ENCODE assay signal across 41 mouse cellular contexts in genomic region chrX:64181246-64181645, GRCm38 (mm10). TPM values are rescaled to one million over a fixed set of nuclear protein-coding genes. Genes with fewer than 3 reads are reported as not detected.
DNase-seq lines count a peak whose midpoint lies in the region; ATAC-seq and TF ChIP-seq lines count a peak whose summit lies in the region.
"Had no signal": no experiment of that assay in that cellular context is flagged by ENCODE, and none has a peak within 500 bp of the region (broad histone marks: within the 10 kb centered on the region; RNA-seq: fewer than 3 reads in every experiment).

No protein-coding gene starts in this region.

- no peaks in the 10 kb centered on the region for H3K9me3 ChIP-seq in heart, embryonic 13.5 days
- H3K9me3 ChIP-seq in ES-E14 (ENCODE audit: control insufficient read depth, insufficient read depth, low read depth, low read length), result no peaks in the 10 kb centered on the region
- H3K9me3 ChIP-seq: embryonic facial prominence, embryonic 10.5 days; embryonic facial prominence, embryonic 15.5 days; forebrain, embryonic 12.5 days; G1E; kidney, embryonic 15.5 days; liver, embryonic 13.5 days; megakaryocyte, embryonic 14.5 days; midbrain, embryonic 13.5 days; neural tube, embryonic 13.5 days had no signal

- H3K36me3 ChIP-seq in heart, embryonic 13.5 days, result no peaks in the 10 kb centered on the region
- no peaks in the 10 kb centered on the region for H3K36me3 ChIP-seq in ES-E14 (ENCODE audit: control insufficient read depth, insufficient read depth, low read length, poor library complexity, severe bottlenecking)
- H3K36me3 ChIP-seq: embryonic facial prominence, embryonic 10.5 days; embryonic facial prominence, embryonic 15.5 days; forebrain, embryonic 12.5 days; G1E; kidney, embryonic 15.5 days; liver, embryonic 13.5 days; midbrain, embryonic 13.5 days; neural tube, embryonic 13.5 days had no signal

- H3K4me2 ChIP-seq in heart, embryonic 13.5 days, result no peak overlapping the region
- H3K4me2 ChIP-seq: embryonic facial prominence, embryonic 15.5 days; forebrain, embryonic 12.5 days; kidney, embryonic 15.5 days; liver, embryonic 13.5 days; midbrain, embryonic 13.5 days; neural tube, embryonic 13.5 days had no signal

- ATAC-seq in heart, embryonic 13.5 days (ENCODE audit: extremely low read depth, insufficient number of reproducible peaks, low FRiP score, low TSS enrichment), result no peak
- ATAC-seq: forebrain, postnatal 0 days; hindbrain, embryonic 16.5 days; lung, postnatal 0 days; midbrain, embryonic 13.5 days; Patski had no signal

- in situ Hi-C loops in ES-E14 (cut with MboI; ENCODE audit: low sequenced_read_pairs in 2 of 2, unreplicated experiment in 2 of 2), result no loop called here

- no peak for DNase-seq in heart, adult 9 months (ENCODE audit: low spot score in 2 of 2)
- DNase-seq in ES-E14 (ENCODE audit: low read depth, low spot score) (peak; percentile 2), R1 (ENCODE audit: low read depth, low spot score) (peak; percentile 74)
- DNase-seq in mesoderm, embryonic 11.5 days (ENCODE audit: low read depth, low spot score), result peak; percentile 5
- no peak for DNase-seq in spleen, postnatal 4 days (ENCODE audit: low spot score in 2 of 2)
- DNase-seq: adrenal gland, postnatal 25 days; B cell, adult 2 months; cerebellum, adult 18-20 months; cerebellum, postnatal 10 days; forebrain, postnatal 0 days; kidney, adult 18-20 months; kidney, postnatal 36 days; liver, embryonic 13.5 days; lung, adult 18-20 months; lung, postnatal 4 days had no signal

- no peaks in the 10 kb centered on the region for H3K27me3 ChIP-seq in heart, embryonic 13.5 days (replicated peaks)
- H3K27me3 ChIP-seq: embryonic facial prominence, embryonic 15.5 days; forebrain, embryonic 12.5 days; kidney, embryonic 15.5 days; liver, embryonic 13.5 days; megakaryocyte, embryonic 14.5 days; midbrain, embryonic 13.5 days; neural tube, embryonic 13.5 days; Patski had no signal

- peak overlapping the region; percentile 78 for H3K27ac ChIP-seq in heart, embryonic 13.5 days (replicated peaks)
- H3K27ac ChIP-seq in ES-E14 (ENCODE audit: insufficient read depth, low read depth, low read length, poor library complexity, severe bottlenecking), result no peak overlapping the region
- H3K27ac ChIP-seq: embryonic facial prominence, embryonic 10.5 days; embryonic facial prominence, embryonic 15.5 days; forebrain, embryonic 12.5 days; kidney, embryonic 15.5 days; layer of hippocampus, adult 2 months; left cerebral cortex, adult 2 months; liver, embryonic 13.5 days; midbrain, embryonic 13.5 days; neural tube, embryonic 13.5 days had no signal

- H3K9ac ChIP-seq in heart, embryonic 13.5 days, result no peak overlapping the region
- H3K9ac ChIP-seq in ES-E14 (ENCODE audit: insufficient read depth, low read depth, low read length, poor library complexity, severe bottlenecking), result no peak overlapping the region
- H3K9ac ChIP-seq: embryonic facial prominence, embryonic 15.5 days; forebrain, embryonic 12.5 days; forebrain, postnatal 0 days; kidney, embryonic 15.5 days; liver, embryonic 13.5 days; midbrain, embryonic 13.5 days; neural tube, embryonic 13.5 days had no signal

- H3K4me1 ChIP-seq in heart, embryonic 13.5 days, result no peaks in the 10 kb centered on the region
- H3K4me1 ChIP-seq in ES-E14 (ENCODE audit: control insufficient read depth in 2 of 2, insufficient read depth in 2 of 2, low read length in 2 of 2, poor library complexity in 1 of 2), result no peaks in the 10 kb centered on the region
- H3K4me1 ChIP-seq: embryonic facial prominence, embryonic 10.5 days; embryonic facial prominence, embryonic 15.5 days; forebrain, embryonic 12.5 days; kidney, embryonic 15.5 days; liver, embryonic 13.5 days; megakaryocyte, embryonic 14.5 days; midbrain, embryonic 13.5 days; neural tube, embryonic 13.5 days had no signal

- no peak overlapping the region for H3K4me3 ChIP-seq in heart, embryonic 13.5 days
- H3K4me3 ChIP-seq in ES-E14 (ENCODE audit: insufficient read depth in 1 of 2, low read depth in 1 of 2, low read length in 2 of 2, poor library complexity in 1 of 2, severe bottlenecking in 1 of 2), result no peak overlapping the region
- H3K4me3 ChIP-seq: embryonic facial prominence, embryonic 10.5 days; embryonic facial prominence, embryonic 15.5 days; forebrain, embryonic 12.5 days; kidney, embryonic 15.5 days; layer of hippocampus, adult 2 months; left cerebral cortex, adult 2 months; liver, embryonic 13.5 days; megakaryocyte, embryonic 14.5 days; midbrain, embryonic 13.5 days; neural tube, embryonic 13.5 days had no signal

TF ChIP-seq in ES-E14, 5 proteins besides CTCF, POLR2A, EP300 and RAD21:
- no peak for TF ChIP-seq HCFC1 (IDR thresholded peaks at IDR 0.05; ENCODE audit: borderline replicate concordance, insufficient read depth, low read length)
- TF ChIP-seq CHD2 (IDR thresholded peaks at IDR 0.05; ENCODE audit: low read depth, low read length), result no peak
- TF ChIP-seq ZC3H11A (IDR thresholded peaks at IDR 0.05; ENCODE audit: borderline replicate concordance, low read depth, low read length), result no peak

RNA-seq across cellular contexts. Expression of gene 3830417A13Rik, which starts 7.9 kb away (rescaled TPM):
- 0.09 TPM in 1 of 2 replicates, not detected in the other for polyA plus RNA-seq in heart, embryonic 13.5 days (2015; fragmentation: Nextera tagmentation; extraction: Ambion mirVana)
- 2.8 and 14.4 TPM in 2 replicates for total RNA-seq in ES-E14 (2012; rRNA removed)
- total RNA-seq: adrenal gland, adult 18-20 months; adrenal gland, postnatal 25 days; common myeloid progenitor, adult 5-6 weeks; forebrain, postnatal 0 days; G1E; gastrocnemius, adult 8-10 months; layer of hippocampus, adult 2 months; layer of hippocampus, postnatal 14 days; left cerebral cortex, adult 2 months; left cerebral cortex, postnatal 36 days had no signal
- polyA plus RNA-seq: forebrain, postnatal 0 days; G1E; gonadal fat pad, adult 2 months; hindbrain, embryonic 16.5 days; intestine, embryonic 14.5 days; kidney, embryonic 15.5 days; liver, embryonic 13.5 days; lung, postnatal 0 days; midbrain, embryonic 13.5 days; neural tube, embryonic 13.5 days; Patski; stomach, embryonic 14.5 days; thymus, postnatal 0 days had no signal

RNA-seq across cellular contexts. Expression of gene Gm6760, which starts 29.2 kb away (rescaled TPM):
- not detected in 2 replicates for polyA plus RNA-seq in heart, embryonic 13.5 days (2015; fragmentation: Nextera tagmentation; extraction: Ambion mirVana)
- total RNA-seq in ES-E14 (2012; rRNA removed), result not detected in 2 replicates
- total RNA-seq: adrenal gland, adult 18-20 months; adrenal gland, postnatal 25 days; common myeloid progenitor, adult 5-6 weeks; forebrain, postnatal 0 days; G1E; gastrocnemius, adult 8-10 months; layer of hippocampus, adult 2 months; layer of hippocampus, postnatal 14 days; left cerebral cortex, adult 2 months; left cerebral cortex, postnatal 36 days had no signal
- polyA plus RNA-seq: brain, embryonic 14.5 days; embryonic facial prominence, embryonic 10.5 days; embryonic facial prominence, embryonic 15.5 days; forebrain, embryonic 12.5 days; forebrain, postnatal 0 days; G1E; hindbrain, embryonic 11.5 days; hindbrain, embryonic 16.5 days; intestine, embryonic 14.5 days; kidney, embryonic 15.5 days; limb, embryonic 14.5 days; liver, embryonic 13.5 days; lung, postnatal 0 days; midbrain, embryonic 13.5 days; neural tube, embryonic 13.5 days; Patski; stomach, embryonic 14.5 days; thymus, postnatal 0 days had no signal

Comparison
In these comparisons a context has a peak if more than half of its experiments do, and no peak if none do; other contexts are left out.
1. DNase-seq: peak in ES-E14 (single experiment), R1 (single experiment) and mesoderm, embryonic 11.5 days (single experiment); none in heart, adult 9 months (0 of 2) and spleen, postnatal 4 days (0 of 2).